Mouse (Mus musculus) MEL (cell line): ENCODE measurements around the gene F10. TPM values are rescaled to one million over a fixed set of nuclear protein-coding genes. Genes with fewer than 3 reads are reported as not detected.

Source experiments
- DNase-seq: peaks from one replicate; pipeline ENCODE4 v3.0.0; 2011; ENCODE audit warnings: low read depth, low spot score
- H3K27ac ChIP-seq: 2 replicates; pipeline ENCODE4 v1.5.1; 2012; ENCODE audit warnings: low read depth, mild to moderate bottlenecking, control low read depth, low read length, moderate library complexity; ENCODE audit not compliant: control insufficient read depth
- H3K27me3 ChIP-seq, 2 experiments: fragments of 150-350 bp in 1 of 2; sonication (generic) in 1 of 2; 2 replicates each; pipeline ENCODE4 v1.6.1; 2012; ENCODE audit warnings: low read length in 2 of 2, mild to moderate bottlenecking in 2 of 2, improper control_type of control experiment in 1 of 2, moderate library complexity in 1 of 2; ENCODE audit not compliant: insufficient read depth in 2 of 2, control insufficient read depth in 1 of 2
- H3K36me3 ChIP-seq, 2 experiments: 2 replicates each; pipeline ENCODE4 v1.6.1; 2012 to 2014; ENCODE audit warnings: low read length in 2 of 2, improper control_type of control experiment in 1 of 2, inconsistent platforms in 1 of 2, mild to moderate bottlenecking in 1 of 2; ENCODE audit not compliant: insufficient read depth in 2 of 2, control insufficient read depth in 1 of 2
- H3K4me1 ChIP-seq, 2 experiments: fragments of 150-350 bp in 1 of 2; sonication (generic) in 1 of 2; 2 replicates each; pipeline ENCODE4 v1.6.1; 2012; ENCODE audit warnings: low read length in 2 of 2, improper control_type of control experiment in 1 of 2, mild to moderate bottlenecking in 1 of 2; ENCODE audit not compliant: insufficient read depth in 2 of 2, control insufficient read depth in 1 of 2
- H3K4me3 ChIP-seq, 2 experiments: fragments of 150-350 bp in 1 of 2; sonication (generic) in 1 of 2; 2 replicates each; pipeline ENCODE4 v1.5.1; 2012; ENCODE audit warnings: low read depth in 2 of 2, low read length in 2 of 2, mild to moderate bottlenecking in 2 of 2, moderate library complexity in 2 of 2, control low read depth in 1 of 2, improper control_type of control experiment in 1 of 2; ENCODE audit not compliant: control insufficient read depth in 1 of 2, insufficient read depth in 1 of 2
- H3K79me2 ChIP-seq: 2 replicates; pipeline ENCODE4 v1.6.1; 2012; ENCODE audit warnings: mild to moderate bottlenecking, low read length, moderate library complexity; ENCODE audit not compliant: control insufficient read depth, poor library complexity, insufficient read depth
- H3K9ac ChIP-seq: 2 replicates; pipeline ENCODE4 v1.6.1; 2012; ENCODE audit warnings: low read depth, mild to moderate bottlenecking, control low read depth, low read length, moderate library complexity; ENCODE audit not compliant: control insufficient read depth, poor library complexity, severe bottlenecking
- H3K9me3 ChIP-seq: fragments of 150-350 bp; sonication (generic); replicated peaks from 2 replicates; pipeline ENCODE4 v1.6.1; 2012; ENCODE audit warnings: mild to moderate bottlenecking, low read length, improper control_type of control experiment, moderate library complexity; ENCODE audit not compliant: insufficient read depth
- CHD1 ChIP-seq: IDR thresholded peaks from 2 replicates; pipeline ENCODE4 v1.6.1; 2012; ENCODE audit warnings: low read depth, mild to moderate bottlenecking, inconsistent platforms, low read length, improper control_type of control experiment
- CHD2 ChIP-seq: IDR thresholded peaks from 2 replicates; pipeline ENCODE4 v1.6.1; 2011; ENCODE audit warnings: low read length, improper control_type of control experiment
- CTCF ChIP-seq, 3 experiments: IDR thresholded peaks in 2 of 3; conservative IDR thresholded peaks in 1 of 3; 2 replicates each; pipeline ENCODE4 v1.5.1; 2011 to 2012; ENCODE audit warnings: low read length in 3 of 3, low read depth in 2 of 3, mild to moderate bottlenecking in 2 of 3, improper control_type of control experiment in 1 of 3, inconsistent platforms in 1 of 3, mixed read lengths in 1 of 3, moderate library complexity in 1 of 3; ENCODE audit not compliant: control insufficient read depth in 1 of 3, insufficient read depth in 1 of 3, poor library complexity in 1 of 3, severe bottlenecking in 1 of 3
- E2F4 ChIP-seq: IDR thresholded peaks from 2 replicates; pipeline ENCODE4 v1.6.1; 2011; ENCODE audit warnings: low read depth, low read length, improper control_type of control experiment, borderline replicate concordance
- ELF1 ChIP-seq: IDR thresholded peaks from 2 replicates; pipeline ENCODE4 v1.6.1; 2014; ENCODE audit warnings: low read depth, mild to moderate bottlenecking, inconsistent platforms, low read length, improper control_type of control experiment, moderate library complexity
- EP300 ChIP-seq, 2 experiments: IDR thresholded peaks; 2 replicates each; pipeline ENCODE4 v1.6.1; 2011; ENCODE audit warnings: improper control_type of control experiment in 2 of 2, low read length in 2 of 2, low read depth in 1 of 2, mild to moderate bottlenecking in 1 of 2
- GABPA ChIP-seq: IDR thresholded peaks from 2 replicates; pipeline ENCODE4 v1.6.1; 2012; ENCODE audit warnings: low read depth, mild to moderate bottlenecking, inconsistent platforms, low read length, improper control_type of control experiment, moderate library complexity
- GATA1 ChIP-seq: IDR thresholded peaks from 2 replicates; pipeline ENCODE4 v1.6.1; 2011; ENCODE audit warnings: low read depth, low read length, improper control_type of control experiment
- HCFC1 ChIP-seq: IDR thresholded peaks from 2 replicates; pipeline ENCODE4 v1.6.1; 2012; ENCODE audit warnings: low read depth, mild to moderate bottlenecking, inconsistent platforms, low read length, improper control_type of control experiment, moderate library complexity
- JUND ChIP-seq: IDR thresholded peaks from 2 replicates; pipeline ENCODE4 v1.6.1; 2011; ENCODE audit warnings: low read depth, mild to moderate bottlenecking, improper control_type of control experiment, low read length
- KAT2A ChIP-seq: conservative IDR thresholded peaks from 2 replicates; pipeline ENCODE4 v1.6.1; 2012; ENCODE audit warnings: low read depth, low read length, improper control_type of control experiment, inconsistent platforms
- MAFK ChIP-seq: IDR thresholded peaks from 2 replicates; pipeline ENCODE4 v1.6.1; 2011; ENCODE audit warnings: low read depth, mild to moderate bottlenecking, low read length, improper control_type of control experiment, borderline replicate concordance
- MAX ChIP-seq: IDR thresholded peaks from 2 replicates; pipeline ENCODE4 v1.6.1; 2011; ENCODE audit warnings: low read length, improper control_type of control experiment
- MAZ ChIP-seq: IDR thresholded peaks from 2 replicates; pipeline ENCODE4 v1.6.1; 2012; ENCODE audit warnings: low read depth, mild to moderate bottlenecking, inconsistent platforms, low read length, improper control_type of control experiment
- MXI1 ChIP-seq: IDR thresholded peaks from 2 replicates; pipeline ENCODE4 v1.6.1; 2011; ENCODE audit warnings: mild to moderate bottlenecking, low read depth, low read length, improper control_type of control experiment
- MYB ChIP-seq: IDR thresholded peaks from 2 replicates; pipeline ENCODE4 v1.6.1; 2011; ENCODE audit warnings: mild to moderate bottlenecking, low read depth, low read length, improper control_type of control experiment
- NRF1 ChIP-seq: IDR thresholded peaks from 2 replicates; pipeline ENCODE4 v1.6.1; 2014; ENCODE audit warnings: low read depth, mild to moderate bottlenecking, inconsistent platforms, low read length, improper control_type of control experiment, moderate library complexity; ENCODE audit not compliant: poor library complexity, insufficient read depth, severe bottlenecking
- POLR2A ChIP-seq, 2 experiments: IDR thresholded peaks; 2 replicates each; pipeline ENCODE4 v1.6.1; 2011 to 2012; ENCODE audit warnings: low read length in 2 of 2, mild to moderate bottlenecking in 2 of 2, control low read depth in 1 of 2, improper control_type of control experiment in 1 of 2, low read depth in 1 of 2, moderate library complexity in 1 of 2; ENCODE audit not compliant: control insufficient read depth in 1 of 2, insufficient read depth in 1 of 2, poor library complexity in 1 of 2
- POLR2AphosphoS5 ChIP-seq: IDR thresholded peaks from 2 replicates; pipeline ENCODE4 v1.6.1; 2012; ENCODE audit warnings: low read depth, borderline replicate concordance, mild to moderate bottlenecking, inconsistent platforms, low read length, moderate library complexity, mixed read lengths
- RAD21 ChIP-seq: IDR thresholded peaks from 2 replicates; pipeline ENCODE4 v1.6.1; 2011; ENCODE audit warnings: mild to moderate bottlenecking, low read depth, low read length, improper control_type of control experiment
- RCOR1 ChIP-seq: IDR thresholded peaks from 2 replicates; pipeline ENCODE4 v1.6.1; 2012; ENCODE audit warnings: low read depth, mild to moderate bottlenecking, inconsistent platforms, low read length, improper control_type of control experiment
- TAL1 ChIP-seq: IDR thresholded peaks from 2 replicates; pipeline ENCODE4 v1.6.1; 2012; ENCODE audit warnings: mild to moderate bottlenecking, inconsistent platforms, low read length, moderate library complexity, mixed read lengths
- TCF12 ChIP-seq: IDR thresholded peaks from 2 replicates; pipeline ENCODE4 v1.6.1; 2014; ENCODE audit warnings: low read depth, mild to moderate bottlenecking, inconsistent platforms, low read length, improper control_type of control experiment, moderate library complexity
- USF1 ChIP-seq: IDR thresholded peaks from 2 replicates; pipeline ENCODE4 v1.6.1; 2014; ENCODE audit warnings: low read depth, mild to moderate bottlenecking, inconsistent platforms, low read length, improper control_type of control experiment, moderate library complexity
- USF2 ChIP-seq, 2 experiments: IDR thresholded peaks; 2 replicates each; pipeline ENCODE4 v1.6.1; 2011 to 2012; ENCODE audit warnings: improper control_type of control experiment in 2 of 2, low read length in 2 of 2, borderline replicate concordance in 1 of 2, inconsistent platforms in 1 of 2, low read depth in 1 of 2, mild to moderate bottlenecking in 1 of 2; ENCODE audit not compliant: insufficient read depth in 1 of 2
- ZC3H11A ChIP-seq: IDR thresholded peaks from 2 replicates; pipeline ENCODE4 v1.6.1; 2012; ENCODE audit warnings: low read depth, mild to moderate bottlenecking, inconsistent platforms, low read length, improper control_type of control experiment
- ZKSCAN1 ChIP-seq: IDR thresholded peaks from 2 replicates; pipeline ENCODE4 v1.6.1; 2012; ENCODE audit warnings: low read depth, mild to moderate bottlenecking, inconsistent platforms, low read length, improper control_type of control experiment, moderate library complexity
- ZMIZ1 ChIP-seq: IDR thresholded peaks from 2 replicates; pipeline ENCODE4 v1.6.1; 2012; ENCODE audit warnings: low read depth, mild to moderate bottlenecking, inconsistent platforms, low read length, improper control_type of control experiment, moderate library complexity
- ZNF384 ChIP-seq: IDR thresholded peaks from 2 replicates; pipeline ENCODE4 v1.6.1; 2012; ENCODE audit warnings: low read depth, mild to moderate bottlenecking, inconsistent platforms, low read length, improper control_type of control experiment
- polyA plus RNA-seq, 2 experiments: library from polyadenylated mRNA; stranded (reverse) in 1 of 2; unstranded in 1 of 2; fragments of >175 nt in 1 of 2; fragments of >200 nt in 1 of 2; gene quantifications; 2 replicates each; pipeline versions ENCODE4 v1.2.1 to v1.2.4; 2012; ENCODE audit warnings: low replicate concordance in 2 of 2, low read depth in 1 of 2; ENCODE audit not compliant: insufficient read length in 2 of 2, insufficient read depth in 1 of 2, missing spikeins in 1 of 2
- total RNA-seq: library from RNA; depleted of rRNA; stranded (reverse); fragments of 300-350 nt; gene quantifications from 2 replicates; pipeline ENCODE4 v1.2.3, GENCODE M21; 2012

The F10 gene
- total and polyA plus RNA-seq, 3 experiments: 0.03 to 0.04 TPM; not detected in 1

- Histone ChIP-seq H3K79me2 (no peaks in the 10 kb centered on the region), H3K9ac (no peak overlapping the region)
- TF ChIP-seq CHD1 (no peak), GABPA (no peak), MAX (no peak), MYB (no peak), POLR2A (IDR thresholded peaks at IDR 0.05; ENCODE audit: control insufficient read depth in 1 of 2, insufficient read depth in 1 of 2, low read depth in 1 of 2, low read length in 2 of 2, poor library complexity in 1 of 2) (no peak), RCOR1 (no peak), ELF1 (no peak), MAFK (no peak), GATA1 (no peak), POLR2AphosphoS5 (no peak), USF2 (IDR thresholded peaks at IDR 0.05; ENCODE audit: borderline replicate concordance in 1 of 2, insufficient read depth in 1 of 2, low read depth in 1 of 2, low read length in 2 of 2) (no peak), ZNF384 (no peak), ZKSCAN1 (no peak), TAL1 (no peak), EP300 (IDR thresholded peaks at IDR 0.05; ENCODE audit: low read depth in 1 of 2, low read length in 2 of 2) (no peak), USF1 (no peak), CHD2 (no peak)
- TF ChIP-seq, all 39 proteins: peak for 0
These were observed 37.3 kb upstream of the F10 start for GRCm38 (mm10) chr8:12999793-13000192.

GRCm38 (mm10) chr8:13007458-13007857 is 29.6 kb upstream of the F10 start:
- Histone ChIP-seq H3K27me3 (peaks cover 0 to 1% of the 10 kb centered on the region in 2 experiments; a peak in 1 of 4 replicates), H3K9me3 (no peaks in the 10 kb centered on the region), H3K36me3 (no peaks in the 10 kb centered on the region), H3K9ac (no peak overlapping the region), H3K4me3 (no peak overlapping the region), H3K4me1 (0 out of 4 replicates have a peak, but pooled peaks cover 0 to 2% of the 10 kb centered on the region in 2 experiments), H3K27ac (no peak overlapping the region), H3K79me2 (no peaks in the 10 kb centered on the region)
- TF ChIP-seq E2F4 (no peak), ELF1 (no peak), RAD21 (no peak), NRF1 (no peak), TCF12 (no peak), ZC3H11A (no peak), POLR2A (IDR thresholded peaks at IDR 0.05; ENCODE audit: control insufficient read depth in 1 of 2, insufficient read depth in 1 of 2, low read depth in 1 of 2, low read length in 2 of 2, poor library complexity in 1 of 2) (no peak), CHD2 (no peak), ZMIZ1 (no peak), JUND (no peak), GABPA (no peak), MXI1 (no peak), ZKSCAN1 (no peak), KAT2A (no peak), TAL1 (no peak), HCFC1 (no peak), RCOR1 (no peak), POLR2AphosphoS5 (no peak), CTCF (IDR thresholded peaks at IDR 0.05 in 2 of 3, conservative IDR thresholded peaks at IDR 0.05 in 1 of 3; ENCODE audit: control insufficient read depth in 1 of 3, insufficient read depth in 1 of 3, low read depth in 2 of 3, low read length in 3 of 3, poor library complexity in 1 of 3, severe bottlenecking in 1 of 3) (no peak), MAZ (no peak)
- DNase-seq: no peak

More at GRCm38 (mm10) chr8:12999793-13000192, 37.3 kb upstream of the F10 start:
- Histone ChIP-seq H3K36me3 (no peaks in the 10 kb centered on the region), H3K27me3 (no peaks in the 10 kb centered on the region), H3K9me3 (no peaks in the 10 kb centered on the region), H3K27ac (no peak overlapping the region), H3K4me3 (no peak overlapping the region), H3K4me1 (0 out of 4 replicates have a peak, but pooled peaks cover 0 to under 1% of the 10 kb centered on the region in 2 experiments)
- no peak for DNase-seq
